Mouse (Mus musculus) embryonic facial prominence, embryonic 11.5 days (tissue): Measurements from ENCODE around the gene Hikeshi. TPM values are rescaled to one million over a fixed set of nuclear protein-coding genes. Genes with fewer than 3 reads are reported as not detected.
A peak's percentile ranks its signal among the peaks of the same experiment; 100 is the strongest.

Experiments used
- ATAC-seq: fragments of 200-750 bp; cut with Nextera tagmentation; replicated peaks from 2 replicates; pipeline ENCODE4 v1.8.0; 2017; ENCODE audit warnings: low read depth; ENCODE audit not compliant: insufficient number of reproducible peaks, low FRiP score, low TSS enrichment
- DNase-seq: peaks from one replicate; pipeline ENCODE4 v3.0.0-alpha.2; 2015; ENCODE audit warnings: low spot score
- H3K27ac ChIP-seq: fragments of 300-500 bp; sonication (generic); replicated peaks from 2 replicates; pipeline ENCODE4 v1.5.1; 2014; ENCODE audit warnings: mild to moderate bottlenecking, low read depth, low read length, control low read depth
- H3K27me3 ChIP-seq: fragments of 300-500 bp; sonication (generic); 2 replicates; pipeline ENCODE4 v1.6.1; 2014; ENCODE audit warnings: mild to moderate bottlenecking, low read length, moderate library complexity, mixed read lengths; ENCODE audit not compliant: control insufficient read depth, insufficient read depth
- H3K36me3 ChIP-seq: fragments of 300-500 bp; sonication (generic); replicated peaks from 2 replicates; pipeline ENCODE4 v1.6.1; 2014; ENCODE audit warnings: low read depth, mild to moderate bottlenecking, low read length, moderate library complexity, mixed read lengths; ENCODE audit not compliant: control insufficient read depth, insufficient read depth
- H3K4me1 ChIP-seq: fragments of 300-500 bp; sonication (generic); 2 replicates; pipeline ENCODE4 v1.6.1; 2014; ENCODE audit warnings: low read length, mixed read lengths; ENCODE audit not compliant: control insufficient read depth, insufficient read depth
- H3K4me2 ChIP-seq: fragments of 300-500 bp; sonication (generic); 2 replicates; pipeline ENCODE4 v1.6.1; 2014; ENCODE audit warnings: low read depth, mild to moderate bottlenecking, control low read depth, low read length, moderate library complexity
- H3K4me3 ChIP-seq: fragments of 300-500 bp; sonication (generic); 2 replicates; pipeline ENCODE4 v1.5.1; 2014; ENCODE audit warnings: low read depth, low read length, control low read depth
- H3K9ac ChIP-seq: fragments of 300-500 bp; sonication (generic); replicated peaks from 2 replicates; pipeline ENCODE4 v1.6.1; 2014; ENCODE audit warnings: mild to moderate bottlenecking, control low read depth, low read length
- H3K9me3 ChIP-seq: fragments of 300-500 bp; sonication (generic); replicated peaks from 2 replicates; pipeline ENCODE4 v1.6.1; 2016; ENCODE audit warnings: mild to moderate bottlenecking, low read length, inconsistent platforms, mixed read lengths; ENCODE audit not compliant: control insufficient read depth
- WGBS: fragments of 180-500 bp; shearing (Covaris S2); extraction: QIAGEN DNeasy Blood & Tissue Kit; methylation state at CpG from one replicate; pipeline ENCODE4 v1.1.7; 2014; 5-methylcytosine and 5-hydroxymethylcytosine counted together
- polyA plus RNA-seq: library from polyadenylated mRNA; unstranded; fragments of >200 nt; fragmentation: Nextera tagmentation; extraction: Ambion mirVana; gene quantifications from 2 replicates; pipeline ENCODE4 v1.2.1, GENCODE M21; 2014

Gene Hikeshi
- polyA plus RNA-seq, 1 experiment from 2014 or later, result 184 TPM

DNA sequence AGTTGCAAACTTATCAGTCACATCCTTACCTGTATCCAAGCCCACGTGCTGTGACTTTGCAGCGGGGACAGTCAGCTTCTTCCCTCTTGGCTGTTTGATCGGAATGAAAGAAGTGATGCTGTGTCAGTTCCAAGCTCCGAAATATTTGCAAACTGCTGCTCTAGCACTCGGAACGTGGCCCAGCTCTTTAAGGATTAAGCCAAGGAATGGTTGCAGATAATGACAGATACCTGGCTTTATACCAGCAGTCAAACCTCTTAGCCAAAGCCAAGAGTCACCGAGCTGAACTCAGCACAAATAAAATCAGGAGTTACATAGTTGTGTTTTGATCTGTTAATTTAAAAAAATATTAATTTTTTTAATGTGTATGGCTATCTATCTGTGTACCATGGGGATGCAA lies 7.0 kb upstream of the Hikeshi start:
- Histone ChIP-seq H3K4me3 (no peak overlapping the region), H3K27ac (no peak overlapping the region), H3K4me1 (no peaks in the 10 kb centered on the region), H3K4me2 (no peak overlapping the region), H3K9me3 (no peaks in the 10 kb centered on the region), H3K27me3 (no peaks in the 10 kb centered on the region), H3K9ac (no peak overlapping the region), H3K36me3 (no peaks in the 10 kb centered on the region)
- no peak for ATAC-seq
- WGBS, result 91% methylated on average over 7 of the region's 7 CpGs
- no peak for DNase-seq

DNA sequence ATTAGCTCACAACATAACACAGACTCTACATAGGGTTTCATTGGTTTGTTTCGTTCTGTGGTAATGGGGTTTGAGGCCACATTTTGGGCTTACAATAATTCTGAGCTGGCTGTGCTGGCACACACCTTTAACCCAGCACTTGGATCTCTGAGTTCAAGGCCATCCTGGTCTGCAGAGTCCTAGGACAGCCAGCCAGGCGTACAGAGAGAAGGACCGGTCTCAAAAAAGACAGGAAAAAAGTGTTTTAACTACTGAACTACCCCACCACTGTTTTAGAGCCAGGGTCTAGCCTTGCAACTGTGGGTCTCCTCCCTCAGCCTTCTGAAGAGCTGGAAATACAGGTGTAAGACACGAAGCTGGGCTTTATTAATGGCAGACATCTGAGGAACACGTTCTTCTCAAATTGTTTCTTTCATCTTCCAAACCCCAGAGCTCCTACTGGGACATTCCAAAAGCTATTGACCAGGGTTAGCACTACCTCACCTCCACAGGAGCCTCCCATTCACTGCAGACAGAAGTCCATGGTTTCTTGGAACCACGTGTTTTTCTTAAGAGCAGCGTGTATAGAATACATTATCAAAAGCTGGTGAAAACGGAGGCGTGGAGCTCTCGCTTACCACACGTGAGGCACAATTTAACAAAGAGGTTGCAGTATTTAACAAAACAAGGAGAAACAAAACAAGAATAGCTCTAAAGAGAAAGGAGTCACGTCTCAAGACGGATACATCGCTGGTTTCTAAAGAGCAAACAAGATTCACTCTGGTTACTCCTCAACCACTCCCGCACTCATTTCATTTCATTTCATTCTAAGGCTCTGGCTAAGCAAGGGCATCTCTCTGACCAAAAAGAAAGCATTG lies 1.3 kb downstream of the Hikeshi start:
- no peak overlapping the region for H3K27ac ChIP-seq
- ATAC-seq, result no peak

GRCm38 (mm10) chr7:89923441-89924180 lies 17.4 kb downstream of the Hikeshi start:
- no peaks in the 10 kb centered on the region for H3K27me3 ChIP-seq
- H3K36me3 ChIP-seq, result no peaks in the 10 kb centered on the region
- ATAC-seq (no peak), DNase-seq (no peak)
- H3K9me3 ChIP-seq, result no peaks in the 10 kb centered on the region
- 95% methylated on average over 15 of the region's 15 CpGs for WGBS
- no peak overlapping the region for H3K9ac ChIP-seq
- no peak overlapping the region for H3K4me3 ChIP-seq
- H3K4me2 ChIP-seq, result no peak overlapping the region
- no peaks in the 10 kb centered on the region for H3K4me1 ChIP-seq
- H3K27ac ChIP-seq, result no peak overlapping the region

More for the DNA sequence above, 1.3 kb downstream of the Hikeshi start:
- H3K4me2 ChIP-seq, result peak overlapping the region; percentile 67
- peak; percentile 8 for DNase-seq
- H3K27me3 ChIP-seq, result no peaks in the 10 kb centered on the region
- peak overlapping the region; percentile 33; the same call in 1 of the 2 replicates for H3K9ac ChIP-seq
- no peaks in the 10 kb centered on the region for H3K36me3 ChIP-seq
- 58% methylated on average over 15 of the region's 15 CpGs for WGBS
- peak overlapping the region; percentile 83 for H3K4me3 ChIP-seq
- H3K4me1 ChIP-seq, result no peaks in the 10 kb centered on the region
- H3K9me3 ChIP-seq, result no peaks in the 10 kb centered on the region

DNA sequence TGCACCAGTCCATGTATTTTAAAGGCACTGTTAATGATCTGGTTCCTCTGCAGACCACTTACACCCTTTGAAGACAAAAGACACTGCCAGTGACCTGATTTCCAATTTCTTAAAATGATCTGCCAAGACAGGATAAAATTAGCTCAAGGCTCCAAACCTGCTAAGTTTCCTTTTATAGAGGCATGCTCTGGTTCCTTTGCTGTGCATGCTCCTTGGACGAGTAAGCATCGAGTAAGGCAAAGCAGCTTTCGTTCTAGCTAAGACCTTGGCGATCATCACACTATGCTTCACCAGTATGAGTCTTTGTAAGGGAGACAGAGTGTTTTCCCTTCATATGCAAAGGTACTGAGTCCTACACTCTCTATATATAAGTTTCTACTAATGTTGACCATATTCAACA lies 23.2 kb downstream of the Hikeshi start:
- WGBS, result 93% methylated on average over 4 of the region's 4 CpGs
- DNase-seq (no peak), ATAC-seq (no peak)
- no peak overlapping the region for H3K27ac ChIP-seq
- no peaks in the 10 kb centered on the region for H3K27me3 ChIP-seq
- no peaks in the 10 kb centered on the region for H3K4me1 ChIP-seq
- H3K9me3 ChIP-seq, result no peaks in the 10 kb centered on the region
- H3K9ac ChIP-seq, result no peak overlapping the region
- H3K4me3 ChIP-seq, result no peak overlapping the region
- no peak overlapping the region for H3K4me2 ChIP-seq
- no peaks in the 10 kb centered on the region for H3K36me3 ChIP-seq

DNA sequence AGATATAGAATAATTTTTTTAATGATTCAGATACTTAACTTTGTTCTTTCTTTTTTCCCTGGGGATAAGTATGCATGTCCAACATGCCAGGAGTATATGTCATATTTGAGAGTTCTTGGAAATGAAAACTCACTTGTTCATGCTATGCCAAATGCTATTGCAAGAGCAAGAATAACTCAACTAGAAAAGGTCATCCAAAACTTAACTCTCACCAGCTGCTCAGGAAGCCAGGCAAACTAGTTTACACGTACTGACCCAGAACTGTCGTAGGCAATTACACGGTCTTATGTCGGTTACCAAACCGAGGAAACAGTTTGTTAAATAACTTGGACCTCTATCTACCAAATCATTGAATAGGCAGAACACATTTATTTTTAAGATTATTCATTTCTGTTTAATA lies 24.3 kb downstream of the Hikeshi start:
- Histone ChIP-seq H3K9me3 (no peaks in the 10 kb centered on the region), H3K4me2 (no peak overlapping the region), H3K27ac (no peak overlapping the region), H3K9ac (no peak overlapping the region), H3K27me3 (no peaks in the 10 kb centered on the region), H3K36me3 (no peaks in the 10 kb centered on the region), H3K4me1 (no peaks in the 10 kb centered on the region), H3K4me3 (no peak overlapping the region)
- no peak for DNase-seq
- 78% methylated on average over 5 of the region's 5 CpGs for WGBS
- ATAC-seq, result no peak

DNA sequence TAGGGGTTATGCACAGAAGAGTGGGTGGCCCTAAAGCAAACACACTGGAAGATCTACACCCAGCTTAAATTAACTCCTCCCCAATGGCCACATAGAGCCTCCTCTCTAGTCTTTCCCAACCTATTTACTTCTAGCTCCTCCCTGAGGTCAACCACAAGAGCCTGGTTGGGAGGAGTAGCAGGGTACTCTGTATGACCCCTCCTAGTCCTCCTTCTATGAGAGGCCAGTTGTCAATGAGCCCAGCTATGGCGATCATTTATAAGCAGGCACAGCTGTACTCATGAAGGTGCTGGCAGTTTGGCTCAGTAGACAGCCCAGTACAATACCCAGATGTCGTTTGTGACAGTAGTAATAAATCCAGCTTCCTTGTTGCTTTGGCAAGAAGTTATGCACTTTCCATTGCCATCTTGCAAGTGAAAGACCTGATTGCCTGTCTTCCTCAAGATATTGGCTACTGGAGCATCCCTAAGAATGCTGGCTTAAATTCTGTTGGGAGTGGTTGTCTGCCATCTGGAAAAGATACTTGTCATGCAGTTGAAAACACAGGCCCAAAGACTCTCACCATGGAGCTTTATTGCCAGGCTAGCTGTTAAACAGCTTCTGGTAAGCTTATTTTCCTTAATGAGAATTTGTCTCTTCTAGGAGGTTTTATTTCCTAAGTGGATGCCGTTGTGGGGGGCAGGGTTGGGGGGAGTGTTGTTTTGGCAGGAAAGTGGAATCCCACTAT lies 27.4 kb downstream of the Hikeshi start:
- no peak overlapping the region for H3K4me2 ChIP-seq
- no peaks in the 10 kb centered on the region for H3K9me3 ChIP-seq
- ATAC-seq (no peak), DNase-seq (no peak)
- no peak overlapping the region for H3K4me3 ChIP-seq
- no peaks in the 10 kb centered on the region for H3K4me1 ChIP-seq
- H3K36me3 ChIP-seq, result no peaks in the 10 kb centered on the region
- H3K27me3 ChIP-seq, result no peaks in the 10 kb centered on the region
- no peak overlapping the region for H3K9ac ChIP-seq
- no peak overlapping the region for H3K27ac ChIP-seq
- 94% methylated on average over 3 of the region's 3 CpGs for WGBS

- ATAC-seq, result no peak
- 93% methylated on average over 3 of the region's 3 CpGs for WGBS
These were observed 28.6 kb downstream of the Hikeshi start for GRCm38 (mm10) chr7:89912356-89912755.

More at GRCm38 (mm10) chr7:89912356-89912755, 28.6 kb downstream of the Hikeshi start:
- no peaks in the 10 kb centered on the region for H3K36me3 ChIP-seq
- H3K27ac ChIP-seq, result no peak overlapping the region
- H3K9ac ChIP-seq, result no peak overlapping the region
- H3K4me3 ChIP-seq, result no peak overlapping the region
- no peaks in the 10 kb centered on the region for H3K27me3 ChIP-seq
- H3K9me3 ChIP-seq, result no peaks in the 10 kb centered on the region
- no peak overlapping the region for H3K4me2 ChIP-seq
- no peak for DNase-seq
- H3K4me1 ChIP-seq, result no peaks in the 10 kb centered on the region
